8 mouse cellular contexts compared by ENCODE assay signal in the genomic region with DNA sequence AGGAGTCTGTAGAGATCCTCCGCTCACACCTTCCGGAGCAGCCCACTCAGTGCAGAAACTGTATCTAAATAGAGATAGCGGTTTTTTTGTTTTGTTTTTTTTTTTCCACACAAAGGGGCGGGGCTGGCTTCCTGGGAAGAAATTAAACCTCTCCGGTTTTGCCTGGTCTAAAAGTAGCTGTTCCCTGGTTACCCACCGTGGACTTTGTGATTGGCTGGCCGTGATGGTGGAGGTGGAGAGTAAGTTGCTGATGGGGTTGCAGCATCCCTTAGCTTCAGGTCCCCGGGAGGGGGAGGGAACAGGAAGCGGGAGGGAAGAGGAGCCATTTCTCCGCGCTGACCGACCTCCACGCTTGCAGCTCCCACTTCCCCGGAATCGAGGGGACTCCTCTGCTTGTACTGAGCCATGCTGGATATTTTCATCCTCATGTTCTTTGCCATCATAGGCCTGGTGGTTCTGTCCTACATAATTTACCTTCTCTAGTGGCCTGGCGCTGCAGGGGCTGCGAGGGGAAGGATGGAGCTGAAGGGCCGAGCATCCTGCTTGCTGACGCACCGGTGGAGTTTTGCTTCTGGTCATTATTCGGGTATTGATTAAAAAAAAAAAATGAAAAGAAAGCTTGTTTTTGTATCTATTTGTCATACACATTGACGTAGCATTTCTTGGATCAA. TPM values are rescaled to one million over a fixed set of nuclear protein-coding genes. Genes with fewer than 3 reads are reported as not detected.
DNase-seq lines count a peak whose midpoint lies in the region; ATAC-seq and TF ChIP-seq lines count a peak whose summit lies in the region.

No protein-coding gene starts in this region.

- no peaks in the 10 kb centered on the region for H3K9me3 ChIP-seq in forebrain, postnatal 0 days (ENCODE audit: low read length)
- H3K9me3 ChIP-seq in liver, embryonic 15.5 days (replicated peaks): no peaks in the 10 kb centered on the region
- no peaks in the 10 kb centered on the region for H3K9me3 ChIP-seq in neural tube, embryonic 15.5 days (replicated peaks)

- H3K4me3 ChIP-seq in forebrain, postnatal 0 days (ENCODE audit: low read depth, low read length): peak overlapping the region; percentile 53
- H3K4me3 ChIP-seq in liver, embryonic 15.5 days (replicated peaks): peak overlapping the region; percentile 55
- H3K4me3 ChIP-seq in neural tube, embryonic 15.5 days (replicated peaks): peak overlapping the region; percentile 53

- peak; percentile 95 for ATAC-seq in forebrain, postnatal 0 days
- peak; percentile 20; the same call in 1 of the 2 replicates for ATAC-seq in liver, embryonic 15.5 days (ENCODE audit: insufficient read depth)
- peak; percentile 94 for ATAC-seq in neural tube, embryonic 15.5 days (ENCODE audit: low FRiP score)

- H3K27me3 ChIP-seq in forebrain, postnatal 0 days (ENCODE audit: insufficient read depth, low read length): no peaks in the 10 kb centered on the region
- no peaks in the 10 kb centered on the region for H3K27me3 ChIP-seq in liver, embryonic 15.5 days
- no peaks in the 10 kb centered on the region for H3K27me3 ChIP-seq in neural tube, embryonic 15.5 days (replicated peaks)

- peak overlapping the region; percentile 77 for H3K9ac ChIP-seq in forebrain, postnatal 0 days
- H3K9ac ChIP-seq in liver, embryonic 15.5 days: peak overlapping the region; percentile 30; the same call in 1 of the 2 replicates
- peak overlapping the region; percentile 65 for H3K9ac ChIP-seq in neural tube, embryonic 15.5 days (replicated peaks)

- peak overlapping the region; percentile 90 for H3K27ac ChIP-seq in forebrain, postnatal 0 days (ENCODE audit: low read depth, low read length)
- H3K27ac ChIP-seq in liver, embryonic 15.5 days (replicated peaks): peak overlapping the region; percentile 20; the same call in 1 of the 2 replicates
- peak overlapping the region; percentile 94 for H3K27ac ChIP-seq in neural tube, embryonic 15.5 days (replicated peaks)

- no peaks in the 10 kb centered on the region for H3K4me1 ChIP-seq in forebrain, postnatal 0 days (ENCODE audit: insufficient read depth)
- H3K4me1 ChIP-seq in liver, embryonic 15.5 days (replicated peaks): peaks cover 45% of the 10 kb centered on the region
- H3K4me1 ChIP-seq in neural tube, embryonic 15.5 days: peaks cover 19% of the 10 kb centered on the region

- TF ChIP-seq CTCF in forebrain, postnatal 0 days (IDR thresholded peaks at IDR 0.05; ENCODE audit: low read depth): 0 out of 2 replicates have a peak, but pooled peaks have one; percentile 8

- intact Hi-C loops in heart, postnatal 36 days (cut with DNase I): loop anchor here (1.0 to 5.0 kb wide), 3 partner anchors 16 to 43 kb away; a partner anchor contains a TSS

- DNase-seq in NIH3T3 (ENCODE audit: low read depth): peak; percentile 83
- DNase-seq in cerebellum, adult 18-20 months: peak; percentile 92 to 98
- peak; percentile 89 for DNase-seq in forebrain, postnatal 0 days
- DNase-seq in heart, postnatal 36 days: peak; percentile 62 to 63
- peak; percentile 92 for DNase-seq in layer of hippocampus, adult 11-12 months (ENCODE audit: low spot score)
- peak; percentile 65 to 72 for DNase-seq in thymus, postnatal 36 days

- H3K4me2 ChIP-seq in forebrain, postnatal 0 days (ENCODE audit: low read depth): peak overlapping the region; percentile 60
- peak overlapping the region; percentile 74 for H3K4me2 ChIP-seq in liver, embryonic 15.5 days
- peak overlapping the region; percentile 71 for H3K4me2 ChIP-seq in neural tube, embryonic 15.5 days

- under 1% methylated on average over 22 of the region's 22 CpGs for WGBS in forebrain, postnatal 0 days
- WGBS in liver, embryonic 15.5 days (ENCODE audit: insufficient replicate concordance): 7% methylated on average over 22 of the region's 22 CpGs
- 1% methylated on average over 22 of the region's 22 CpGs for WGBS in neural tube, embryonic 15.5 days

- H3K36me3 ChIP-seq in forebrain, postnatal 0 days (ENCODE audit: insufficient read depth): peaks cover 21% of the 10 kb centered on the region
- peaks cover 7% of the 10 kb centered on the region; the same call in 1 of the 2 replicates for H3K36me3 ChIP-seq in liver, embryonic 15.5 days (replicated peaks)
- H3K36me3 ChIP-seq in neural tube, embryonic 15.5 days: peaks cover 17% of the 10 kb centered on the region

RNA-seq across cellular contexts. Expression of a gene that starts 0.5 kb away (rescaled TPM):
- total RNA-seq in forebrain, postnatal 0 days (2014; rRNA removed): 21.0 and 24.8 TPM in 2 replicates
- polyA plus RNA-seq in forebrain, postnatal 0 days (2015; fragmentation: Nextera tagmentation; extraction: Ambion mirVana): 28.6 and 31.5 TPM in 2 replicates
- total RNA-seq in heart, postnatal 36 days (2021): 1 to 10 TPM in 1 of 2 experiments, under 1 TPM in 1; 1.00 to 1.4 TPM
- polyA plus RNA-seq in liver, embryonic 15.5 days (2015; fragmentation: Nextera tagmentation; extraction: Ambion mirVana): 0.30 and 0.39 TPM in 2 replicates
- polyA plus RNA-seq in neural tube, embryonic 15.5 days (2015; fragmentation: Nextera tagmentation; extraction: Ambion mirVana): 41.8 and 47.2 TPM in 2 replicates

RNA-seq across cellular contexts. Expression of a gene that starts 42.3 kb away (rescaled TPM):
- 142 and 153 TPM in 2 replicates for total RNA-seq in forebrain, postnatal 0 days (2014; rRNA removed)
- 117 and 152 TPM in 2 replicates for polyA plus RNA-seq in forebrain, postnatal 0 days (2015; fragmentation: Nextera tagmentation; extraction: Ambion mirVana)
- 10 to 100 TPM; 37.7 to 40.7 TPM for total RNA-seq in heart, postnatal 36 days (2021)
- polyA plus RNA-seq in liver, embryonic 15.5 days (2015; fragmentation: Nextera tagmentation; extraction: Ambion mirVana): 31.4 and 36.7 TPM in 2 replicates
- 136 and 143 TPM in 2 replicates for polyA plus RNA-seq in neural tube, embryonic 15.5 days (2015; fragmentation: Nextera tagmentation; extraction: Ambion mirVana)

RNA-seq across cellular contexts. Expression of a gene that starts 42.8 kb away (rescaled TPM):
- 1.3 and 1.8 TPM in 2 replicates for total RNA-seq in forebrain, postnatal 0 days (2014; rRNA removed)
- polyA plus RNA-seq in forebrain, postnatal 0 days (2015; fragmentation: Nextera tagmentation; extraction: Ambion mirVana): 0.43 and 0.58 TPM in 2 replicates
- total RNA-seq in heart, postnatal 36 days (2021): under 1 TPM; 0.35 to 0.69 TPM
- polyA plus RNA-seq in liver, embryonic 15.5 days (2015; fragmentation: Nextera tagmentation; extraction: Ambion mirVana): 0.40 and 0.44 TPM in 2 replicates
- polyA plus RNA-seq in neural tube, embryonic 15.5 days (2015; fragmentation: Nextera tagmentation; extraction: Ambion mirVana): 0.49 and 0.69 TPM in 2 replicates

RNA-seq across cellular contexts. Expression of a gene that starts 58.9 kb away (rescaled TPM):
- 310 and 470 TPM in 2 replicates for total RNA-seq in forebrain, postnatal 0 days (2014; rRNA removed)
- polyA plus RNA-seq in forebrain, postnatal 0 days (2015; fragmentation: Nextera tagmentation; extraction: Ambion mirVana): 346 and 490 TPM in 2 replicates
- total RNA-seq in heart, postnatal 36 days (2021): 100 to 1,000 TPM; 522 TPM
- polyA plus RNA-seq in liver, embryonic 15.5 days (2015; fragmentation: Nextera tagmentation; extraction: Ambion mirVana): 185 and 242 TPM in 2 replicates
- 314 and 372 TPM in 2 replicates for polyA plus RNA-seq in neural tube, embryonic 15.5 days (2015; fragmentation: Nextera tagmentation; extraction: Ambion mirVana)

Comparison
In these comparisons a context has a peak if more than half of its experiments do, and no peak if none do; other contexts are left out.
1. Peak in every context shown above with its lines: DNase-seq, ATAC-seq, H3K4me3 ChIP-seq and H3K27ac ChIP-seq.
2. ATAC-seq: peak in every context shown above with its lines; median percentile 95 in forebrain, postnatal 0 days; 94 in neural tube, embryonic 15.5 days; 20 in liver, embryonic 15.5 days.
3. H3K27ac ChIP-seq: peak in every context shown above with its lines; median percentile 94 in neural tube, embryonic 15.5 days; 90 in forebrain, postnatal 0 days; 20 in liver, embryonic 15.5 days.
4. RNA of a gene that starts 0.5 kb away (polyA plus RNA-seq): 41.8 to 47.2 TPM in neural tube, embryonic 15.5 days and 28.6 to 31.5 TPM in forebrain, postnatal 0 days; 0.30 to 0.39 TPM in liver, embryonic 15.5 days; every median in the first group is over 10 times any median in the second.